Mouse (Mus musculus) stomach, postnatal 0 days (tissue): ENCODE data around the gene Ing1.

Experiments
- CTCF ChIP-seq: IDR thresholded peaks from 2 replicates; pipeline ENCODE4 v1.5.1; 2016; ENCODE audit warnings: antibody characterized with exemption, low read depth, mild to moderate bottlenecking, moderate library complexity
- EP300 ChIP-seq: optimal IDR thresholded peaks from 2 replicates; pipeline ENCODE3; 2016; ENCODE audit warnings: antibody characterized with exemption

DNA sequence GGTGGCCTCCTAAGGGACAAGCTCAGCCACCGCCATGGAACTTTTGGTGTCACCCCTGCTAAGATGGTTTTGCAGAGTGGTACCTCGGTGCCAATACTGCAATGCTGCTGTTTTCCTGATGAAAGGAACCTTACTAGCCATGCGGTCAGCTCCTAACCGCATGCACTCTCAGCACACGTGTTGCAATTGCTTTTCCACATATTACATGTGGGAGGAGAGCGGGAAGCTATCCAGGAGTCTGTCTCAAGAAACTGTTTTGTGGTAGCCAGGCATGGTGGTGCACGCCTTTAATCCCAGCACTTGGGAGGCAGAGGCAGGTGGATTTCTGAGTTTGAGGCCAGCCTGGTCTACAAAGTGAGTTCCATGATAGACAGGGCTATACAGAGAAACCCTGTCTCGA, 15.2 kb upstream of the Ing1 start:
- TF ChIP-seq CTCF = no peak
- no peak for TF ChIP-seq EP300
